Mouse (Mus musculus): ENCODE measurements around the gene Cd101. TPM values are rescaled to one million over a fixed set of nuclear protein-coding genes. Genes with fewer than 3 reads are reported as not detected.

Cd101 gene
- total RNA-seq, 1 experiment = 0.13 TPM

DNA sequence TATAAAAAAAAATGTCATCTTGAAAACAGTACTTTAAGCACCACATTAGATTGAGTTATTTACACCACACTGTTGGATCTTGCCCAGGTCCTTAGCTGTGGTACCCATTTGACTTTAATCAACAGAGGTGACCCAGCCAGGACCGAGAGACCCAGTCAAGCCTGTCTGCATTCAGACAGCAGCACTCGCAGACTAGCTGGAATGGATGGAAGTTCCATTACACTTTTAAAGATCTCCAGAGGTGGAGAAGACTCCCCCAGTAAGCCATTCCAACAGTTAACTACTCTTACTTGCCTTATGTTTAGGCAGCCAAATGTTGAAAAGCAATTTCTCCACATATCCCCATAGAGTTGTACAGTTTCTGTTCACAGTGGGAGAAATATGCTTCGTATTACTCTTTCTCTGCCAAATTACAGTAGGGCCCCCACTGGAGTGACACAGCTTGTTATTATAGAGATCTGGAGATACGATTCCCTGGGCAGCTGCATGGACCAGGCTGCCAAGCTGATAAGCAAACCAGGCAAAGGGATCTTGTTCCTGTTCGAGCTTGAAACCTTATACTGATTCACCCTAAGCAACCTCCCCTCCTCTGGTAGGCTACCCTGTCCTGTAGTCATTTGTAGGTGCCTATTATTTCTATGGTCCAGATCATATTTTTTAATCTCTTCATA, 22.1 kb downstream of the Cd101 start:
- H3K36me3 ChIP-seq (ENCODE audit: control insufficient read depth, insufficient read depth, low read length, poor library complexity, severe bottlenecking) = no peaks in the 10 kb centered on the region
- H3K4me1 ChIP-seq (ENCODE audit: control insufficient read depth in 2 of 2, insufficient read depth in 2 of 2, low read length in 2 of 2, poor library complexity in 1 of 2) = no peaks in the 10 kb centered on the region; a peak in 1 of 4 replicates
- H3K27ac ChIP-seq (ENCODE audit: insufficient read depth, low read depth, low read length, poor library complexity, severe bottlenecking) = no peak overlapping the region
- H3K9ac ChIP-seq (ENCODE audit: insufficient read depth, low read depth, low read length, poor library complexity, severe bottlenecking) = no peak overlapping the region
- no peaks in the 10 kb centered on the region for H3K9me3 ChIP-seq (ENCODE audit: control insufficient read depth, insufficient read depth, low read depth, low read length)
- in situ Hi-C loops (cut with MboI; ENCODE audit: low sequenced_read_pairs in 2 of 2, unreplicated experiment in 2 of 2) = no loop called here
- no peak for TF ChIP-seq MAFK (IDR thresholded peaks at IDR 0.05; ENCODE audit: insufficient read depth, low read depth, low read length)
- no peak for TF ChIP-seq HCFC1 (IDR thresholded peaks at IDR 0.05; ENCODE audit: borderline replicate concordance, insufficient read depth, low read length)
- no peak for TF ChIP-seq ZNF384 (IDR thresholded peaks at IDR 0.05; ENCODE audit: low read depth, low read length)
- TF ChIP-seq CHD2 (IDR thresholded peaks at IDR 0.05; ENCODE audit: low read depth, low read length) = no peak
- TF ChIP-seq ZC3H11A (IDR thresholded peaks at IDR 0.05; ENCODE audit: borderline replicate concordance, low read depth, low read length) = no peak
- no peak overlapping the region for H3K4me3 ChIP-seq (ENCODE audit: insufficient read depth in 1 of 2, low read depth in 1 of 2, low read length in 2 of 2, poor library complexity in 1 of 2, severe bottlenecking in 1 of 2)
- no peak for DNase-seq (ENCODE audit: low read depth, low spot score)

GRCm38 (mm10) chr3:101005392-101005791, 24.0 kb downstream of the Cd101 start:
- TF ChIP-seq ZC3H11A (IDR thresholded peaks at IDR 0.05; ENCODE audit: borderline replicate concordance, low read depth, low read length) (no peak), HCFC1 (IDR thresholded peaks at IDR 0.05; ENCODE audit: borderline replicate concordance, insufficient read depth, low read length) (no peak), CHD2 (IDR thresholded peaks at IDR 0.05; ENCODE audit: low read depth, low read length) (no peak), MAFK (IDR thresholded peaks at IDR 0.05; ENCODE audit: insufficient read depth, low read depth, low read length) (no peak), ZNF384 (IDR thresholded peaks at IDR 0.05; ENCODE audit: low read depth, low read length) (no peak)
- H3K9ac ChIP-seq (ENCODE audit: insufficient read depth, low read depth, low read length, poor library complexity, severe bottlenecking) = no peak overlapping the region

DNA sequence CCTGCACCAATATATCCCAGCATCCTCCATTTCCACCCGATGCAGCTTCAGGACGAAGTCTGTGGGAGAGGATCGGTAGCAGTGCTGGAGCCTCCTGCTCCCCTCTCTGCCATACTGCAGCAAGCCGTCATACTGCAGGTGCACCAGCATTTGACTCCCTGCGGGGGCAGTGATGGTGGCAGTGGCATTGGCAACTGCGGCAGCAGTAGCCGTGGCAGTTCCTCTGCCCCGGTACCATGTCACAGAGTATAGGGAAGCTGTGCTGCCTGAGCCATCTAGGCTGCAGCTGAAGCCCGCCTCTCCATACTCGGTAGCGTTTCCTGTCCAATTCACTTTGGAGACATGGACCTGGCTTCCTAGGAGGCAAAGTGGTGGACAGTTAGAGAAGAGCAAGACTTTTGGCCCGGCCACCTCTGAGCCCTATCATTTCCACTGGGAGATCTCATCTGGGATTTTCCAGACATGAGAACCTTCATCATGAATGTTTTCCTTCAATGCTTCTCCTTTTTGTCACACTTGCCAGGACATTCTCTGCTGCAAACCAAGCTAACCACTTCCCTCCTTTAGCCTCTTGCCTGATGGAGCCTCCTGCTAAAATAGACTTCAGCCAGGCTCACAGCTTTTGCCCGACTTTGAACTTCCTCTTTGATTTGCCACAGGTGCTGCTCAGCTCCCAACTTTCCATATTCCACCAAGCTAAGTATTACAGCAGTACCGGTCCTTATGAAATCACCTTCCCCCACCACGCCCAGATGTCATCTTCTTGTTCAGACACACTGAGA, 25.6 kb downstream of the Cd101 start:
- Histone ChIP-seq H3K4me1 (ENCODE audit: control insufficient read depth in 2 of 2, insufficient read depth in 2 of 2, low read length in 2 of 2, poor library complexity in 1 of 2) (peaks cover 0 to 2% of the 10 kb centered on the region in 2 experiments; a peak in 1 of 4 replicates), H3K9me3 (ENCODE audit: control insufficient read depth, insufficient read depth, low read depth, low read length) (no peaks in the 10 kb centered on the region), H3K4me3 (ENCODE audit: insufficient read depth in 1 of 2, low read depth in 1 of 2, low read length in 2 of 2, poor library complexity in 1 of 2, severe bottlenecking in 1 of 2) (no peak overlapping the region), H3K27ac (ENCODE audit: insufficient read depth, low read depth, low read length, poor library complexity, severe bottlenecking) (no peak overlapping the region), H3K9ac (ENCODE audit: insufficient read depth, low read depth, low read length, poor library complexity, severe bottlenecking) (no peak overlapping the region), H3K36me3 (ENCODE audit: control insufficient read depth, insufficient read depth, low read length, poor library complexity, severe bottlenecking) (no peaks in the 10 kb centered on the region)
- in situ Hi-C loops (cut with MboI; ENCODE audit: low sequenced_read_pairs in 2 of 2, unreplicated experiment in 2 of 2) = no loop called here
- DNase-seq (ENCODE audit: low read depth, low spot score) = no peak
- TF ChIP-seq HCFC1 (IDR thresholded peaks at IDR 0.05; ENCODE audit: borderline replicate concordance, insufficient read depth, low read length) (no peak), ZC3H11A (IDR thresholded peaks at IDR 0.05; ENCODE audit: borderline replicate concordance, low read depth, low read length) (no peak), CHD2 (IDR thresholded peaks at IDR 0.05; ENCODE audit: low read depth, low read length) (no peak)

More at GRCm38 (mm10) chr3:101005392-101005791, 24.0 kb downstream of the Cd101 start:
- H3K4me1 ChIP-seq (ENCODE audit: control insufficient read depth in 2 of 2, insufficient read depth in 2 of 2, low read length in 2 of 2, poor library complexity in 1 of 2) = no peaks in the 10 kb centered on the region; a peak in 1 of 4 replicates
- H3K36me3 ChIP-seq (ENCODE audit: control insufficient read depth, insufficient read depth, low read length, poor library complexity, severe bottlenecking) = no peaks in the 10 kb centered on the region
- H3K9me3 ChIP-seq (ENCODE audit: control insufficient read depth, insufficient read depth, low read depth, low read length) = no peaks in the 10 kb centered on the region
- in situ Hi-C loops (cut with MboI; ENCODE audit: low sequenced_read_pairs in 2 of 2, unreplicated experiment in 2 of 2) = no loop called here
- H3K27ac ChIP-seq (ENCODE audit: insufficient read depth, low read depth, low read length, poor library complexity, severe bottlenecking) = no peak overlapping the region
- no peak for DNase-seq (ENCODE audit: low read depth, low spot score)
- H3K4me3 ChIP-seq (ENCODE audit: insufficient read depth in 1 of 2, low read depth in 1 of 2, low read length in 2 of 2, poor library complexity in 1 of 2, severe bottlenecking in 1 of 2) = no peak overlapping the region

- no peak overlapping the region for H3K9ac ChIP-seq (ENCODE audit: insufficient read depth, low read depth, low read length, poor library complexity, severe bottlenecking)
- H3K4me1 ChIP-seq (ENCODE audit: control insufficient read depth in 2 of 2, insufficient read depth in 2 of 2, low read length in 2 of 2, poor library complexity in 1 of 2) = peaks cover 2% of the 10 kb centered on the region in 2 experiments; a peak in 2 of 4 replicates
- no peaks in the 10 kb centered on the region for H3K36me3 ChIP-seq (ENCODE audit: control insufficient read depth, insufficient read depth, low read length, poor library complexity, severe bottlenecking)
- no peak for TF ChIP-seq ZC3H11A (IDR thresholded peaks at IDR 0.05; ENCODE audit: borderline replicate concordance, low read depth, low read length)
- 0 out of 2 replicates have a peak, but pooled peaks have one; percentile 54 for TF ChIP-seq ZNF384 (IDR thresholded peaks at IDR 0.05; ENCODE audit: low read depth, low read length)
- in situ Hi-C loops (cut with MboI; ENCODE audit: low sequenced_read_pairs in 2 of 2, unreplicated experiment in 2 of 2) = no loop called here
- H3K4me3 ChIP-seq (ENCODE audit: insufficient read depth in 1 of 2, low read depth in 1 of 2, low read length in 2 of 2, poor library complexity in 1 of 2, severe bottlenecking in 1 of 2) = no peak overlapping the region
- H3K9me3 ChIP-seq (ENCODE audit: control insufficient read depth, insufficient read depth, low read depth, low read length) = no peaks in the 10 kb centered on the region
- no peak overlapping the region for H3K27ac ChIP-seq (ENCODE audit: insufficient read depth, low read depth, low read length, poor library complexity, severe bottlenecking)
- no peak for DNase-seq (ENCODE audit: low read depth, low spot score)
These were observed 29.6 kb downstream of the Cd101 start for GRCm38 (mm10) chr3:100999732-101000131.

Measured in ES-E14 (cell line).